Mouse (Mus musculus): ENCODE results near the gene Il1r1. TPM values are rescaled to one million over a fixed set of nuclear protein-coding genes. Genes with fewer than 3 reads are reported as not detected.

Gene Il1r1
- total RNA-seq, 2 experiments from 2014 or later = 4.5 TPM

DNA sequence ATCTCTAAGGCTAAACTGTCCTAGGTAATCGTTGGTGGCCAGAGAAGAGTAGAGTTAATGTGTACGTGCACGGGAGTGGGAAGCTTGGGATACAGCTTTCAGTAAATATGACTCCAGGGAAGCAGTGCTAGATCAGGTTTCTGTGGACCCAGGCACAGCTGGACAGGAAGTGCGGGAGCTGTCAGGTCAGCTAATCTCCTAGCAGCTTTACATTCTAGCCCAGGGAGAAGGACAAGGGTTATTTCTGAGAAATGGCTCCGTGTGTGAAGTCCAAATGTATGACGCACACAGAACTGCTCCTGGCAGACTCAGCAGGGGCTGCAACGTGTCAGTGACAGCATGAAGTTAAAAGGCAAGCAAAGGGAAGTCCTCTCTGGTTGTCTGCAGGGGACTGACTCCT is 8.3 kb downstream of the Il1r1 start:
- no peak for DNase-seq

DNA sequence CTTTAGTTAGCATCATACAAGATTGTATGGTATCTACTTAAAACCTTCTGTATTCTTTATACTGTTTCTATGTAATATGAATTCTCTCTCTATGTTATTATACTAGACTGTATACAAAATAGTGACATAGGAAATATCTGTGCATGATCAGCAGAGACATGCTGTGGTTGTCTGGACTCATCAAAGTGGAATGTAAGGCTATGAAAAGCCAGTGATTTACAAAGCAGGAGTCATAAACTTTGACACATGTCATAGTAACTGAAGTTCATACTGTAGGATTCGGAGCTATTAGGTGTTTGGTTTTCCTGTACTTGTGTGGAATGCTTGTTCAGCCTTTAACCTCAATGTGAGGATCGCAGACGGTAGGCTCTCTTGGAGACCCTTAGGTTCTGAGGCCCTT is 8.7 kb downstream of the Il1r1 start:
- DNase-seq = no peak

DNA sequence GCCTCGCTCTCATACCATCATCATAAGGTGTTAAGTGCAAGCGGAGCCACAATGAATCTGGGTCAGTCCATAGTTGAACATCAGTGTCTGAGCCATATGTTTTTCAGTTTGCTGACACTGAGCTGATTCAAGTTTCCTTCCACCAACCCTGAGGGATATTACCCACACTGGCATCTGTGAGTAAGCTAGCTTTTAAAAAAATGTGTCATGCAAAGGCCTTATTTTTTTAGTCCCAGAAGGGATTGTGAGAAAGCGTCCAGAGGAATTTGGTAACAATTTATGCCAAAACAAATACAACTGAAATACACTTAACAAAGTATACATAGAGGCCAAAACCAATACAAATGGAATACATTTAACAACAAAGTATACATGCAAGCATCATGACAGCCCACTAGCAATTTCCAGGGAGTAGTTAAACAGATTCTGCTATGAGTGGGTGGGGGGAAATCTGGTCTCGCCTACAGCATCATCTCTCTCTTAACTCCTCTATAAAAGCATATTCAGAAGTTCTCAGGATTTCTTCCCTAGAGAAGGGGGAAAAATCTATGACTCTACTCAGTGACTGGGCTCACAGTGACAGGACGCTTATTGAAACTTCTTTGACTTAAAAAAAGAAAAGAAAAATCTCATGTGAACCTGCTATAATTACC is 10.8 kb downstream of the Il1r1 start:
- DNase-seq = no peak

DNA sequence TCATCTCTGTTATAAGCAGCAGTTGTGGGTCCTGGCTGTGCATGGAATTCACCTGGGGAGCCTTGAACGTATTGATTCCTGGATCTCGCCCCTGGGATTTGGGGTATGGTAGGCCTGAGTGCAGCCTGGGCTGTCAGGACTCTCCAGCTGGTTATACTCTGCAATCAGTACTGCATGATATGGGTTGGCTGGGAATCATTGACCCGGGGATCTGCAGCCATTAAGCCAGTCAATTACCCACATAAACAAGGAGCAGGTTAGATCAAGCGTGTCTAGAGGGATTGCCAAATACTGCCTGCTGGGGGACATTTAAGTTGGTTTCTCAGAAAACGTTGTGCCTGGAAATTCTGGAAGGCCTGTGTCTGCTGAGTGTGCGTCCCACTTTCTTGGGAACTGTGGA is 11.8 kb downstream of the Il1r1 start:
- no peak for DNase-seq

DNA sequence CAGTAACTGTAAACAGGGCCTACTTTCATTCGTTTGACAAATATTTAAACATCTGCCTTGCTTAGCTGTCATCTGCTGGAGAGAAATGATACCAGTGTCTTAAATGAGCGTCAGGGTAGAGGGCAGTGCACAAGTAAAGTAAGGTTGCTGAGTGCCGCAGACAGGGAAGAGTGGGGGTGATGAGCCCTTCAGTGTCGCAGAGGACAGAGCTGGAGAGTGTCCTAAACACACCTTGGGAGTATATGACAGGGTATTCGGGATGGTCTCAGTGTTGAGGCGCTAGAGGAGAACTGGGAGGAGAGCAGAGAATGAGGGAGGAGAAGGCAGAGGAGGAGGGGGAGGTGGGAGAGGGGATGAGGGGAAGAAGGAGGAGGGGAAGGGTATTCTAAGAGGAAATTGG is 12.2 kb downstream of the Il1r1 start:
- no peak for DNase-seq

DNA sequence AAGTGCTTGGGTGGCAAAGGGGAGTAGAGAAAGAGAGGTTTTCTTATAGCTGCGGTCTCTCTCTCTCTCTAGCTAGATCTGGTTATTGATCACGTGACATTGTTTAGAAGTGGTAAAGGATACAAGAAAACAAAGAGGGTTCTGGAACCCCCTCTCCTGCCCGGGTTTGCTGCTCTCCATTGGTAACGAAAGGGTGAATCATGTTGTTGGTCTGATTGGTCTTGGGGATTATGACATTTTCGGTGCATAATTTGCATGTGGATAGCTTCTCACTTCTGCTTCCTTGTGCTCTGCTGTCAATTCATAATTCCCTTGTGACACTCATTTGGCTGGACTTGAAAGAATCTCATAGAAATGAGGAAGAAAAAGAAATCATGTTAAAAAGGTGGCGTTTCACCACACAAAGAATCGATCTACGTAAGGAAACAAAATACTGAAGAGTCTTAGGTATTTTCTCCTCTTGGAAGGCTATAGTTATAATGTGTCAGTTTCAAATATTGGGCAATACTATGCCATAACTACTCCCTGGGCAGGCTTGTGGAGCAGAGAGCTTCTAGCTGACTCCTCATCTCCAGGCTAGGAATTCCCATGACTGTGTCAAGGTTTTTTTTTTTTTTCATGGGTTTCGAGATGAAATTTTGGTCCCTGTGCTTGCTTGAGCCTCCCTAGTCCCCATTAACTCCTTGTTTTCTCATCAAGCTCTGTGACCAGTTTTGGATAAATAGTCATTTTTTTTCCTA is 15.6 kb downstream of the Il1r1 start:
- DNase-seq = no peak

DNA sequence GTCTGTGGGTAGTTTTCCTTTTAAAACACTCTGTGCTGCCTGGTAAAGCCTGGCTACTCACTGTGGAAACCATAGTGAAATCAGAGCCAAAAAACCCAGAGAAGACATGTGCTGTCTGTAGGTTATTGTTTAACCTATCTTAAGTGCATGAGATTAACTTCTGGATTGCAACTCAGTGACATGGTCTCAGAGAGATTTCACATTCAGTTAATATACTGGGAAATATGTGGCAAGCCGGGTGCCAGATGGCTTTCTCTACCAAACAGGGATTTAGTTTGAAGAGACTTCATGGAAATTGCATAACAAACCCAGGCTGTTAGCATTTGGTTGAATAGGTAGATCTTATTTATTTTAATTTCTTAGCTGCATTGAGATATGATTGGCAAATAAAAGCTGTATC is 17.8 kb downstream of the Il1r1 start:
- no peak for DNase-seq

DNA sequence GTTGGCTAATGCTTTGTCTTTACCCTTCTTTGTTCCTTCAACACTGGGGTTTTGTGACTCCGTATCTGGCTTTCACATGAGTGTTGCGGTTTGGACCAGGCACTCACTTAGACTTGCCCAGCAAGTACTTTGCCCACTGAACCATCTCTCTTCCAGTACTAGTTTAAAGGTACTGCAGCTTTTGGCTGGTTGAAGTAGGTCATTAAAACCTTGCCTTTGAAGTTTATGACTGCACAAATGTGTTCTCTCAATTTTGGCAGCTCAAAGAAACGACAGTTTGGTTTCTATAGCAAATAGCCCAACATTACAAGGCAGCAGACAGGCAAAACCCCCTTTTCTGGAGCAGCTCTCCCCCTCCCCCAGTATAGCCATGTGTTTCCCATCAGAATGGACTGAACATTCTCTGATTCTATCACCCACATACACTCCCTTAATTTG is 18.7 kb downstream of the Il1r1 start:
- no peak for DNase-seq

DNA sequence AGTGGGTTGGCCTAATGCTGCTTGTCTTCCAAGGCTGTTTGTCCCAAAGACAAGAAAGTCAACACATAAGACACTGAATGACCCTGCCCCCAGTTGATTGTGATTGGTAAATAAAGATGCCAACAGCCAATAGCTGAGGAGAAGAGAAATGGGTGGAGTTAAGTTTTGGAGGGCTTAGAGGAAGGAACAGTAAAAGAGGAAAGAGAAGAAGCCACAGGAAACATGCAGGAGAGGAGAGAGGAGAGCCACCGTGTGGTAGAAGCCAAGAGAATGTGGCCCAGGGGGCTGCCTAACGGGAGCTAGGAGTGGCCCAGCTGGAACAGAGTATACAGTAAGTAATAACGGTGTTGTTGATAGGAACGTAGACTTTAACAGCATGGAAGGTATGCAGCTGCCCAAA is 25.5 kb downstream of the Il1r1 start:
- DNase-seq = no peak

DNA sequence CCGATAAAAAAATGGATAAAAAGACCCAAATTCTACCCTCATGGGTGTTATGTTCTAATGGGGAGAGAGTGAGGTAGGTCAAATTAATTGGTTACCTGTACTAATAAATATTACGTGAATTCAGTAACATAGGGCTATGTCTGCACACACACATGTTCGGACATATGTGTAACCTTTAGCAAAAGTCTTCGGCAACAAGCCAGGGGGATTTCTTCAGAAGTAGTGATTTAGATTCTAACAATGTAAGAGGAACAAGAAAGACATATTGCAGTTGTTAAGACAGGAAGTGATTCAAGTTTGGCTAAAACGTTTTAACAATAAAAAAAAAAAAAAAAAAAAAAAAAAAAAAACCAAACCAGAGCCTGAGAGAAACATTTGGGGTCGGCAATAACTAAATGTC is 27.6 kb downstream of the Il1r1 start:
- DNase-seq = no peak

DNA sequence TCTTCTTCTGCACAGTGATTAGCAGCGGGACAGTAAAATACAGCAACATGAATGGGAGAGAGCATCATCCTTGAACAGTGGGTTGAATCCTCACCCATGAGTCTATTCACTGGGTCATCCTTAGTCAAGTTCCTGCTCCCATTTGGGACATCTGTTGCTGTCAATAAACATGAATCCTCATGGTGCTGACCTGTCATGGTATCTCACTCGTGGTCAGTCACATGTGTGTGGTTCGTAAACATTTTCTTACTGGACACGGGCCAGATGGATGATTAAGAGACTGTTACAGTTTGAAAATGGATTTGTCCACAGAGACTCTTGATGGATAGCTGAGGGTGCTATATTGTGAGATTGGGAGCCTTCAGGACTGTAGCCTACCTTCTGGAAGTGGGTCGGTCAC is 29.1 kb downstream of the Il1r1 start:
- DNase-seq = no peak

DNA sequence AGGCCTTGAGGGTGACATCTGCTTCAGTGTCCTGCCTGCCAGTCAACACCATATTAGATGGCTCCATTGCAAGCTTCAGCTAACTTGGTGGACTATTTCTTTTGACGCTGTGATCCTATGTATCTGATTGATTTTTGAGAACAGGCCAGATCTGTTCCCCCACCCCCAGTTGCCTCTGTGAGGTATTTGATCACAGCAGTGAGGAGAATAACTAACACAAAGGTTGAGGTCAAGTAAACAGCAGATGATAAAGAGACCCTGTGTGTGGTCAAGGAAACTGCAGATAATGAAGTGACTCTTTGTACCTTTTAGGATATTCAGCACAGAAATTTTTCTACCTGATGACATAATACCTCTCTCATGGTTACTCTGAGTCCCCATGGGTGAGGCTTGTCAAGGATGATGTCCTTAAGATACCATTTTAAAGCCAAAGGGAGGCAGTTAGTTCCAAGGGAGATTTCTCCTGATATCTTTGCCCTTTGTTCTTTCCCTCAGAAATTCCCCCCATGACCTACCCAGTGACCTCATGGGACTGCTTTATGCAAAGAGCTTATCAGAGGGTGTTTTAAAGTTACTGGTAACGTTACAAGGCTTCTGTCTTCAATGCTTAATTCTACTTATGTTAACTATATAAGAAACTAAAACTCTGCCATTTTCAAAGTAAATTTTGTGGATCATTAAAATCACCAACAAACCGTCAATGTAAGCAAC is 29.6 kb downstream of the Il1r1 start:
- DNase-seq = no peak

DNA sequence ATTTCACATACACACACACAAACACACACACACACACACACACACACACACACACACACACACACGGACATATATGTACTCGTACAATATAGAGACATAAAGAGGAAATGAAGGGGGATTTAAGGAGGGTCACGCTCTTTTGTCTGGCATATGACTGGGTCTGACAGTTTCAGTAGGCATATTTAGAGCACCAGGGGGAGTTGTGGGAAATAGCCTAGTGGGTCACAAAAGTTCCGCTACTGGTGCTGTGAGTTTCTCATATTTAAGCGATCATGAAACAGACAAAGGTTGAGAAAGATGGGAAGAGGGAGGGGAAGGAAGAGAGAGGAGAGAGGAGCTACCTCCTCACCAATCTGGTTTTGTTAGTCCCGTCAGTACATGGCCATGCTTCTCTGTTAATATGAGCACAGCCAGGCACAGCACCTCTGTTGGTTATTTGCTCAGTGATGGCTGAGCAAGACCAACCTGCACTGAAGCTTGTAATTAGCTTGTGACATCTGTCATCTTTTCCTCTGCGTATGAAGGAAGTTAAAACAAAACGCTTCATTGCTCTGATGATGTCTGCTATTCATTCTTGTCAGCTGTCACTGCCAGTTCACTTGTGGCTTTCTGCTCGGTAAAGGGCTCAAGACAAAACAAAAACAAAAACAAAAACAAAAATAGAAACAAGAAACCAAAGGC is 37.7 kb downstream of the Il1r1 start:
- DNase-seq = no peak

DNA sequence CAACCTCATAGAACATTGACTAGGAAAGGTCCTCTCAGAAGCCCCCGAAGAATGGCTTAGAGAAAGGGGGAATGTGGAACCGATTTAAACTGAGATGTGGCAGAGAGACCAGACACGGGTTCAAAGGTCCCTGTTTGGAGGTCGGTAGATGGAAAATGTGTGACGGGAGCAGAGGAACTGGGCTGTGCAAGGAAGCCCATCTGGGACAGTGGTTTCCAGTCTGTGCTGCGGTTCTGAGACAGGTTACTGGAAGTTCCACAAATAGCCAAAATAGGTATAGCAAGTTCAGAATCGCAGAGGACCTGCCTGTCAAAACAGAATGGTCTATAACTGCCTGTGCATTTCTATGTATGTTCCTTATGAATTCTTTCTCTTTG is 38.2 kb downstream of the Il1r1 start:
- DNase-seq = no peak

DNA sequence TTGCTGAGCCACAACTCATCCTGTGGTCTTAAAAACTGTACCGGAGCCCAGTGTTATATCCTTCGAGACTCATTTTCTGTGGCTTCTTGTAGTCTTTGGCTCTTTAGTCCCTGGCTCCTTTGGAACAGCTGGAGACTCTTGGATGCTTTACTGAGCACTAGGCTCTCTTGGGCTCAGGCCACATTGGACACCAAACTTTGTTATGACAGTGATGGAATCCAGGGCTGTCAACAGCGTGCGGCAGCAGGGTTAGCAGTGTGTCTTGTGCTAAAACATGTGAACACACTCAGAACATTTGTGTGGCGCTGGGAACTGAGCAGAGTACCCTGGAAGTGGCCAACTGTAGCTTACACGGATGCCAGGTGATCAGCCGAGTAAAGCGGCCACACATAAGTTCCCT is 38.8 kb downstream of the Il1r1 start:
- DNase-seq = no peak

DNA sequence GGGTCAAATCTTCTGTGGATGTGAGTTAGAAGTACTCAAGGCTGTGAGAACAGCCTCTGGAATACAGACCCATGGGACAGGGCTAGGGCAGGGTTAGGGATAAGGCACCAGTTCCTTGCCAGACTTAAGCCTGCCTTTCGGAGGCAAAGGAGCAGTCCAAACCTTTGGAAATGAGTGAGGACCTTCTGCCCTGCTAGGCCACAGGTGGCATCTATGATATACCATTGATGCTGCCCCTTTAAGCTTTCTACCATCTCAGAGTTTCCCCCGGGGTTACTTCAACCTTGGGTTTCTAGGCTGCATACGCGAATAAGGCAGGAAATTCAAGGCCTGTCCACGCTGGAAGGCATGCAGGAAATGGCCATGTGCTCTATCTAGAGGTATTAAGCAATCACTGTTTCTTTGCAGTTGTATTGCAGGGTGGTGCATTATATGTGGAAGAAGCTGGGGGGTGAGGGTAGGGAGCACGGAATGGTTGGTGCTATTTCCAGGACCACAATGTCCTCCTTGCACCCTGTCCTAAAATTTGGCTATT is 40.5 kb downstream of the Il1r1 start:
- peak in 1 of 2 experiments; percentile 16 for DNase-seq

DNA sequence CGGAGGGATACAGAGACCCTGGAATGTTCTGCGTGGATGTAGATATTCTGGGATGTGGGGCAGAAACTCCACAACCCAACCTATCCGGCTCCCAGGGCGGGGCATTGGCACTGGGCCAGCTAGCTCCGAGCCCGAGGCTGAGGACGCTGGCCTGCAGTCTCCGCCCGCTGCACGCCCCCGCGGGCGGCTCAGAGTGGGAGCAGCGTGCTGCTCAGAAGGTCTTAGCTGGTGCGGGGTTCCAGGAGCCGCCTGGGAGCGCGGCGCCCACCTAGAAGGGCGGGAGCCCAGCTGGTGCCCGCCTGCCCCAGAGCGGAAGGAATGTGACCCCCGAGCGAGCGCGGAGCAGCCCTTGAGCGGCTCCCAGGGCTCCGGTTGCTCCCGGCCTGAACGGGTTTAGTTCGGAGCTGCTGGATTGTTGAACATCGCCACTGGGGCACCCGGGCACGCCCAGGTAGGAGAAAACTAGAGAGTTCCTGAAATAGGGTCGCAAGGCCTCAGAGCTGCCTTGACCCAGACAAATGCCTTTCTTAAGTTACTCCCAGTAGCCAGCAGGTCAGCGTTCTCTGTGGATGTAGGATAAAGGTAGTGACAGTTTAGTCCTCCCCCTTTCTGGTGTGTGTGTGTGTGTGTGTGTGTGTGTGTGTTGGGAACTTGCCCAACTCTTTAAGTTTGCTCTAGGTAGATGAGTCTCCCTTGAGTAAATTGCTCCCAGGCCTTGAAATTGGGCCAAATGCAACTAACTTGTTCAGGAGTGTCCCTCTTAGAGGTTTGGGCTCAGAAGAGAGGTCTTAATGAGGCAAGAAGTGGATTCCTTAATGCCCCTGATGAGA is 41.8 kb downstream of the Il1r1 start:
- peak; percentile 86 to 90 for DNase-seq

DNA sequence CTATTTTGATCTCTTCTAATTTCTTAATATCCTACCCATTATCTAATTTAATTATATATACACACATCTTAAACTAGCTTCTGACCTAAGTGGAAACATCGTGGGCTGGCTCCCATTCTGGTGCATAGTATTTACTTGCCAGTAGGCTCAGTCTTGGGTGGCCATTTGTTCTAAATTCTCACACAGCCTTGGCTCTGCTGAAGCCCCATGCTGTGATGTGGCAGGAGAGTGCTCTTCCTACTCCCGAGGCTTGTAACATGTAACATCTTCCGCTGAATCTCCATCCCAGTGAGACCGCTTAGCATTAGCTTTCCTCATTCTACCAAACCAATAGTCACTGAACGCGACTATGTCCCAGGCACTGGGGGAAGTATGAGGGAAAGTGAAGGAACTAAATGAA is 43.0 kb downstream of the Il1r1 start:
- DNase-seq = no peak

DNA sequence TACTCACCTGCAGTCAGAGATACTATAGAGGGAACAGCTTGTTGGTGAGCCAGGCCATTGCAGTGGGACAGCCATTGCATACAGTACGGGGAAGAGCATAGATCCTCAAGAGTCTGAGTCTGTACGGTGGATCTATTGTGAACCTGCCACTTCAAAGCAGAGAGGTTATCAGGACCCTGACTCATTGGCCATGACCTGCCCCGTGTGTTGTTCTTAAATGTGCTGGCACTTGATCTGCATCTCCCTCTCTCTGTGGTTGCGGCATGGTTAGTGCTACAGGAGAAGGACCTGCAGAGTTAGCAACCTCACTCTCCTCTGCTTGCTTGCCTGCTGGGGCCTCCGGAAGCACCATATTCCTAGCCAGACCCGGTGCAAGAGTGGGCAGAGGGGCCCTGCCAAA is 43.7 kb downstream of the Il1r1 start:
- DNase-seq = no peak

DNA sequence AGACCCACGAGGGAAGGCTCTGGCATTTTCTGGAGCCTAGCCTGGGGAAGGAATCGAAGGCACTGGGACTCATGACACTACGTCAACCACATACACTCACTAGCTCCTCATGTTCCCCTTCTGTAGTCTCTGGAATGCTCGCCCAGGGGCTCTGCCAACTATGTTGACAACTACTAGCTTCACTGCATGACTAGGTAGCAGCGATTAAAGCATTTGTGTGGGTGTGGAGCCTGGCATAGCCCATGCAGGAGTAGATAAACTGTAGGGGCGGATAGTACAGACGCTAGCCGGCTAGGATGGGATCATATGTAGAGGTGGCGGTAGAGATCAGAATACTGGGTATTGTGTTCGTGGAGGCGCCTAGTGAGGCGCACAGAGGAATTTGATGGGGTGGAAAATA is 45.5 kb downstream of the Il1r1 start:
- no peak for DNase-seq

DNA sequence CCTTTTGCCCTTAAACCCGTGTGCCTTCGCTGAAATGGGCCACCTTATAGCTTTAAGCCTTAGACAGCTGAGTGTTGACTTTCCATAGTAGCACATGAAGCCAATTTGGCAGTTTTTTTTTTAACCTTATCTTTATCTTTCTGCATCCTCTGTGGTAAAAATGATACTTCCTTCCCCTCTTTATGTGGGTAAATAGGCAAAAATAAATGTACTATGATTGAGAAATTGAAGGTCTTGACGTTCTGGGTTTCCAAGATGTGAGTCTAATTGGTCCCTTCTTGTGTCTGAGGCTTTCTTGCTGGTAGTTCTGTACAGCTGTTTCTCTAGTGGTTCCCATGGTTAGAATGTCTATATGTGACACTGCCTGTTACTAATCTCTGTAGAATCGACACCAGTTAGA is 46.2 kb downstream of the Il1r1 start:
- DNase-seq = no peak

Measured in adrenal gland, postnatal 36 days (tissue).